Mouse (Mus musculus): ENCODE measurements around the gene Tmem256.

GRCm38 (mm10) chr11:69883527-69884151 is 45.3 kb downstream of the Tmem256 start:
- TF ChIP-seq POLR2A (IDR thresholded peaks at IDR 0.05; ENCODE audit: low read depth, low read length) = no peak
- TF ChIP-seq MAFK (IDR thresholded peaks at IDR 0.05; ENCODE audit: insufficient replicate concordance, low read length) = no peak
- no peak for TF ChIP-seq EP300 (IDR thresholded peaks at IDR 0.05; ENCODE audit: low read length)
- no peak for TF ChIP-seq CTCF (conservative IDR thresholded peaks at IDR 0.05 in 1 of 2, IDR thresholded peaks at IDR 0.05 in 1 of 2; ENCODE audit: low read depth in 2 of 2, low read length in 2 of 2)
- no peak for TF ChIP-seq JUND (conservative IDR thresholded peaks at IDR 0.05; ENCODE audit: low read depth, low read length)
- TF ChIP-seq POLR2AphosphoS2 (IDR thresholded peaks at IDR 0.05; ENCODE audit: low read depth, low read length) = no peak
- TF ChIP-seq ZKSCAN1 (IDR thresholded peaks at IDR 0.05; ENCODE audit: borderline replicate concordance, low read depth, low read length) = no peak
- no peak for TF ChIP-seq USF1 (IDR thresholded peaks at IDR 0.05; ENCODE audit: low read depth, low read length)
- no peak for TF ChIP-seq MEF2A (IDR thresholded peaks at IDR 0.05; ENCODE audit: borderline replicate concordance, low read depth, low read length)
- no peak for TF ChIP-seq TCF12 (IDR thresholded peaks at IDR 0.05; ENCODE audit: low read depth, low read length)
- no peak for TF ChIP-seq USF2 (conservative IDR thresholded peaks at IDR 0.05; ENCODE audit: low read depth, low read length)
- no peak for TF ChIP-seq ZNF384 (IDR thresholded peaks at IDR 0.05; ENCODE audit: low read depth, low read length)
- no peak for TF ChIP-seq ZMIZ1 (IDR thresholded peaks at IDR 0.05; ENCODE audit: low read depth, low read length)
- TF ChIP-seq ZC3H11A (IDR thresholded peaks at IDR 0.05; ENCODE audit: low read depth, low read length) = no peak

Measured in CH12.LX (cell line).